In the genomic region with DNA sequence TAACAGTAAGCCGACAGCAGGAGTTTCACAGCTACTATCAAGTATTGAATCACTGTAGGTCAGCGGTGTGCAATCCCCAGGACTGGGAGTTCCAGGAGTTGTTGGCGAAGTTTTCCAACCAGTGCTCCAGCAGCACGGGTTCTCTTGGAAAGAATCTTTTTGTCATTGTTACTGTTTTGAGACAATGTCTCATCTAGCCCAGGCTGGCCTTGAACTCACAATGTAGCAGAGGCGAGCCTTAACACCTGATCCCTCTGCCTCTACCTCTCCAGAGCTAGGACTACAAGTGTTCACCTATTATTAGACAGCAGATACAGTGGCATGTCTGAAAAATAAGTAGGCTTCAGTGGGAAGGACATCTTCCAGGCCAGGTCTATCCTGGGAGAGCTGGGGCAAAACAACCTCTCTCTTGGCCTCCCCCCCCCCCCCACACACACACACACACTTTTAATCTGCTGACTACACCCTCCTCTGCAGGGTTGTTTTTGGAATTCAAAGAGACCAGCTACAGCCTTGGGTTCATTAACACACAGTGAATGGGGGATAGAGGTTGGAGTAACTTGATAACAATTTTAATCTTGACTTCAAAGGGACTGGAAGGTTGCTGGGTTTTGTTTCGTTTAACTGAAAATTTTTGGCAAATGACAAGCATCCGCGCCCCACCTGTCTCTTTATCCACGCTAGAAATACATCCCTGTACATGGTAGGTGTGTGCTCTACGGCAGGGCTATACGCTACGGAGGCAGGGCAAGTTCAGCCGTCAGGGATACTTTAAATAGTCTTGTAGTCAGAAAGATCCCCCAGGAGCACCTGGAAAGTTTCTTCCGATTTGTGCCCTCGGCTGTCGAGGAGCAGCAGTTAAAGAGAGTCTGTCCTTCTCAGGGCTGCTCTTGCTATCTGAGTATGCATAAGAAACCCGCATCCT, we compare ENCODE assay signal across 9 mouse cellular contexts.
DNase-seq lines count a peak whose midpoint lies in the region; ATAC-seq lines count a peak whose summit lies in the region.
"Had no signal": no experiment of that assay in that cellular context is flagged by ENCODE, and none has a peak within 500 bp of the region (broad histone marks: within the 10 kb centered on the region; RNA-seq: fewer than 3 reads in every experiment).

No protein-coding gene starts in this region.

- H3K4me2 ChIP-seq in lung, embryonic 16.5 days (ENCODE audit: low read depth, low read length), result peak overlapping the region; percentile 76
- peak overlapping the region; percentile 45 for H3K4me2 ChIP-seq in limb, embryonic 15.5 days
- peak overlapping the region; percentile 58 for H3K4me2 ChIP-seq in stomach, embryonic 16.5 days (ENCODE audit: low read depth, low read length)

- WGBS in lung, embryonic 16.5 days, result 40% methylated on average over 17 of the region's 17 CpGs
- WGBS in limb, embryonic 15.5 days, result 43% methylated on average over 17 of the region's 17 CpGs
- WGBS in stomach, embryonic 16.5 days, result 43% methylated on average over 17 of the region's 17 CpGs

- peak overlapping the region; percentile 55 for H3K4me3 ChIP-seq in lung, embryonic 16.5 days (ENCODE audit: low read length)
- peak overlapping the region; percentile 33; the same call in 1 of the 2 replicates for H3K4me3 ChIP-seq in limb, embryonic 15.5 days
- peak overlapping the region; percentile 45 for H3K4me3 ChIP-seq in stomach, embryonic 16.5 days (replicated peaks; ENCODE audit: low read length)
- H3K4me3 ChIP-seq: myocyte had no signal

- peak overlapping the region; percentile 94 for H3K27ac ChIP-seq in lung, embryonic 16.5 days (ENCODE audit: low read length)
- H3K27ac ChIP-seq in limb, embryonic 15.5 days, result 0 out of 2 replicates have a peak overlapping the region, but pooled peaks have one; percentile 58
- H3K27ac ChIP-seq in stomach, embryonic 16.5 days (ENCODE audit: low read length), result peak overlapping the region; percentile 81

- no peaks in the 10 kb centered on the region for H3K27me3 ChIP-seq in lung, embryonic 16.5 days (ENCODE audit: control insufficient read depth, insufficient read depth, low read depth, low read length)
- H3K27me3 ChIP-seq in limb, embryonic 15.5 days, result no peaks in the 10 kb centered on the region; the same call in 1 of the 2 replicates
- H3K27me3 ChIP-seq in stomach, embryonic 16.5 days (ENCODE audit: control insufficient read depth, insufficient read depth, low read length), result no peaks in the 10 kb centered on the region

- peak overlapping the region; percentile 74 for H3K9ac ChIP-seq in lung, embryonic 16.5 days (ENCODE audit: low read length)
- H3K9ac ChIP-seq in limb, embryonic 15.5 days, result no peak overlapping the region
- H3K9ac ChIP-seq in stomach, embryonic 16.5 days (ENCODE audit: low read length), result peak overlapping the region; percentile 79

- peak; percentile 47 for DNase-seq in adrenal gland, adult 2 months
- DNase-seq in adrenal gland, adult 8-10 months, result no peak
- DNase-seq in lung, adult 18-20 months, result no peak
- DNase-seq in layer of hippocampus, adult 11-12 months (ENCODE audit: low spot score), result no peak
- no peak for DNase-seq in embryo, embryonic 10.5 days (ENCODE audit: low spot score)

- H3K36me3 ChIP-seq in lung, embryonic 16.5 days (ENCODE audit: control insufficient read depth, insufficient read depth, low read length), result no peaks in the 10 kb centered on the region
- no peaks in the 10 kb centered on the region for H3K36me3 ChIP-seq in limb, embryonic 15.5 days
- no peaks in the 10 kb centered on the region for H3K36me3 ChIP-seq in stomach, embryonic 16.5 days (ENCODE audit: control insufficient read depth, insufficient read depth, low read length)

- H3K9me3 ChIP-seq in lung, embryonic 16.5 days (ENCODE audit: control insufficient read depth, low read length), result no peaks in the 10 kb centered on the region
- no peaks in the 10 kb centered on the region for H3K9me3 ChIP-seq in limb, embryonic 15.5 days
- no peaks in the 10 kb centered on the region for H3K9me3 ChIP-seq in stomach, embryonic 16.5 days (replicated peaks; ENCODE audit: control insufficient read depth, low read length)

- no peak for ATAC-seq in lung, embryonic 16.5 days (ENCODE audit: low read depth)
- ATAC-seq in limb, embryonic 15.5 days (ENCODE audit: insufficient number of reproducible peaks, low FRiP score, low TSS enrichment, low read depth), result no peak
- no peak for ATAC-seq in stomach, embryonic 16.5 days (ENCODE audit: insufficient read depth, low FRiP score)

- peaks cover 48% of the 10 kb centered on the region for H3K4me1 ChIP-seq in lung, embryonic 16.5 days (replicated peaks; ENCODE audit: control insufficient read depth, insufficient read depth, low read length)
- H3K4me1 ChIP-seq in limb, embryonic 15.5 days, result peaks cover 42% of the 10 kb centered on the region
- peaks cover 20% of the 10 kb centered on the region for H3K4me1 ChIP-seq in stomach, embryonic 16.5 days (ENCODE audit: control insufficient read depth, insufficient read depth, low read length)
